Mouse (Mus musculus) embryonic facial prominence, embryonic 11.5 days (tissue): ENCODE measurements around the gene Fam219a. TPM values are rescaled to one million over a fixed set of nuclear protein-coding genes. Genes with fewer than 3 reads are reported as not detected.

ENCODE experiments used
- polyA plus RNA-seq: library from polyadenylated mRNA; unstranded; fragments of >200 nt; fragmentation: Nextera tagmentation; extraction: Ambion mirVana; gene quantifications from 2 replicates; pipeline ENCODE4 v1.2.1, GENCODE M21; 2014

The Fam219a gene
- polyA plus RNA-seq, 1 experiment from 2014 or later = 2.3 TPM

Other genes starting within 250 kb of the Fam219a start
- 69.2 and 80.3 TPM in 2 replicates for gene Ubap1, start 220.5 kb downstream of the Fam219a start, polyA plus RNA-seq
- gene Kif24, start 104.7 kb downstream of the Fam219a start, polyA plus RNA-seq = 8.7 and 10.1 TPM in 2 replicates
- 59.7 and 62.3 TPM in 2 replicates for gene Nudt2, start 104.4 kb downstream of the Fam219a start, polyA plus RNA-seq
- gene AI464131, start 66.5 kb downstream of the Fam219a start, polyA plus RNA-seq = 9.7 and 11.4 TPM in 2 replicates
- 6.3 and 6.4 TPM in 2 replicates for gene 1110017D15Rik, start 52.2 kb downstream of the Fam219a start, polyA plus RNA-seq
- gene Dnaic1, start 237 bp upstream of the Fam219a start, polyA plus RNA-seq = 0.21 and 1.5 TPM in 2 replicates
- gene Enho, start 70.8 kb upstream of the Fam219a start, polyA plus RNA-seq = 19.9 and 24.5 TPM in 2 replicates
- 8.8 and 9.8 TPM in 2 replicates for gene Cntfr, start 127.6 kb upstream of the Fam219a start, polyA plus RNA-seq
- 199 and 201 TPM in 2 replicates for gene Il11ra1, start 130.5 kb upstream of the Fam219a start, polyA plus RNA-seq
- gene Rpp25l, start 144.0 kb upstream of the Fam219a start, polyA plus RNA-seq = 89.4 and 101 TPM in 2 replicates
- 119 and 128 TPM in 2 replicates for gene Dctn3, start 153.6 kb upstream of the Fam219a start, polyA plus RNA-seq
- 0.42 TPM in 1 of 2 replicates, not detected in the other for gene Arid3c, start 161.6 kb upstream of the Fam219a start, polyA plus RNA-seq
- 35.1 and 37.5 TPM in 2 replicates for gene Galt, start 185.7 kb upstream of the Fam219a start, polyA plus RNA-seq
- gene Sigmar1, start 186.6 kb upstream of the Fam219a start, polyA plus RNA-seq = 73.4 and 83.8 TPM in 2 replicates
- gene Ccl27a, start 204.7 kb upstream of the Fam219a start, polyA plus RNA-seq = 47.7 and 49.3 TPM in 2 replicates